Mouse (Mus musculus): ENCODE measurements around the gene BC049730. TPM values are rescaled to one million over a fixed set of nuclear protein-coding genes. Genes with fewer than 3 reads are reported as not detected.
"Not testable (repeated sequence)": the region's sequence is repeated elsewhere in the genome, so short reads cannot be mapped to it uniquely, and the experiment has no call there.

Gene BC049730
- polyA plus RNA-seq, 1 experiment from 2014 or later: not detected

- not testable (repeated sequence) for H3K9me3 ChIP-seq; H3K4me3 ChIP-seq; H3K27ac ChIP-seq (replicated peaks); ATAC-seq (ENCODE audit: extremely low read depth, insufficient number of reproducible peaks, low FRiP score, low TSS enrichment); H3K4me2 ChIP-seq; H3K9ac ChIP-seq; H3K4me1 ChIP-seq; H3K27me3 ChIP-seq (replicated peaks); H3K36me3 ChIP-seq
- WGBS: 89% methylated on average over 4 of the region's 4 CpGs
Measured at GRCm38 (mm10) chr7:24697891-24698290, 11.2 kb upstream of the BC049730 start.

DNA sequence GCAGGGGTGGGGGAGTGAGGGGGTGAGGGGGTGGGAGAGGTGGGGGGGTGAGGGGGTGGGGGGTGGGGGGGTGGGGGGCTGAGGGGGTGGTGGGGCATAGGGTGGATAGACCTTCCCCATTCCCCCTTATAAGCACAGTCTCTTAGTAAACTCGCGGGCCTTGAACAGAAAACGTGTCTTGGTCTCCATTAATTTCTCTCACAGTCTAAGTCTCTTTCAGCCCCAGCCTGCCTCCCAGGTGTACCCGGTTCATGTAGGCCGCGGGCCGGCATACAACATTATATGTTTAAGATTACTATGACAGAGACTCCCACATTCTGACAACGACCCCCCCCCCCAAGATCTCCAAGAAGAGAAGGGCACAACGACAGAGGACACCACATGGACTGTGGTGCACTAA is 6.2 kb upstream of the BC049730 start:
- not testable (repeated sequence) for H3K9ac ChIP-seq; H3K4me3 ChIP-seq; ATAC-seq (ENCODE audit: extremely low read depth, insufficient number of reproducible peaks, low FRiP score, low TSS enrichment); H3K27ac ChIP-seq (replicated peaks); H3K4me2 ChIP-seq; H3K9me3 ChIP-seq; H3K36me3 ChIP-seq; H3K4me1 ChIP-seq
- 0 out of 2 replicates have a peak, but pooled peaks cover 11% of the 10 kb centered on the region for H3K27me3 ChIP-seq (replicated peaks)
- WGBS: 73% methylated on average over 9 of the region's 9 CpGs

GRCm38 (mm10) chr7:24715039-24715438 is 6.0 kb downstream of the BC049730 start:
- Histone ChIP-seq H3K27ac (replicated peaks) (no peak overlapping the region), H3K27me3 (replicated peaks) (no peaks in the 10 kb centered on the region), H3K4me1 (no peaks in the 10 kb centered on the region), H3K4me2 (no peak overlapping the region), H3K36me3 (no peaks in the 10 kb centered on the region), H3K9ac (no peak overlapping the region), H3K9me3 (no peaks in the 10 kb centered on the region), H3K4me3 (no peak overlapping the region)
- WGBS: 55% methylated on average over 6 of the region's 6 CpGs
- ATAC-seq (ENCODE audit: extremely low read depth, insufficient number of reproducible peaks, low FRiP score, low TSS enrichment): no peak

DNA sequence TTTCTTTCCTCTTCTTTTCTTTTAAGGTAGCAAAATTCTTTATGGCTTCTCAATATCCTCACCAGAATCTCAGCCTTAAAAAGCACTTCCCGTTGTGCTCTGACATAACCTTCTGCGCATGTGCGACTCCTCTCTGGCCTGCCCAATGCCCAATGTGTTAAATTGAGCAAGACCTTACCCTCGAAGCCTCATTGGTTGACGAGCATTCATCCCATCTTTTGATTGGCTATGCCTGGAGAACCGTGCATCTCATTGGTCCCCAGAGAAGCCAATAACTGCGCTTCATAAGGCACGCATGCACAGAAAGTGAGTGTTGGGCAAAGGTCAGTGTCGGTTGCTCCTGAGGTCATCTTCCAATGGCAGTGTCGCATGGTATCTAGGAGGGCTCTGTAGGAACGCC is 17.8 kb downstream of the BC049730 start, which contains the start of gene Gm4763:
Gm4763 (minus strand) TSS at position 101 of the 400 bp plus-strand sequence.
- not testable (repeated sequence) for H3K4me2 ChIP-seq; ATAC-seq (ENCODE audit: extremely low read depth, insufficient number of reproducible peaks, low FRiP score, low TSS enrichment); H3K4me3 ChIP-seq; H3K9me3 ChIP-seq; H3K4me1 ChIP-seq; H3K36me3 ChIP-seq; H3K27ac ChIP-seq (replicated peaks); H3K27me3 ChIP-seq (replicated peaks); H3K9ac ChIP-seq
- 82% methylated on average over 11 of the region's 11 CpGs for WGBS

DNA sequence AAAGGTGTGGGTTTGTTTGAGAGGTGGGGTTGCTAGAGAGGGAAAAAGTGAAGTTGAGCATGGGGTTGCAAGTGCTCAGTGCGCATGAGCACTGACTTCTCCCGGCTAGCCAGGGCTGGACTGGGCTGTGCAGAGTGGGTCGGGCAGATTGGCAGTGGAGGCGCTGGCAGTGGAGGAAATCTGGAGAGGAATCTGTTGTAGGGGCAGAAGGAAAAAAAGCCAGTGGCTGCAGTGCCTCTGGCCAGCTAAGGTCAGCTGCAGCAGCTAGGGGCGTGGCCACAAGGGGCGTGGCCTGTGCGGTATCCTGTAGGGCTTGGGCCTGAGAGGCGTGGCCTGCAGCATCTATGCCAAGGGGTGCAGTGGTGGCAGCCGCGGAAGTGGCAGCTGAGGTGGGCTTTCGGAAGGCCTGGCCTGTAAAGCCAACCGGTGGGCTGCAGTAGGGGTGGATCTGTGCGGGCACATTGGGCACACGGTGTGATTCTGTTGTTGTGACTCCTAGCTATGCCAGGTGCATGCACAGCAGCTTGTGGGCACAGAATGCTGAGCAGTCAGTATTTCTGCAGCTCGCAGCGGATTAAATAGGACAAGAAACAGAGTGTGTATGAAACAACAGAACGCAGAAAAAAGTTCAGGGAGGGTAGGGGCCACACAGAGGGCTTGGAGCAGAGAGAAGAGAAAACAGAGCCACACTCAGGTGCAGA is 27.1 kb downstream of the BC049730 start:
- no peak overlapping the region for H3K4me2 ChIP-seq
- ATAC-seq (ENCODE audit: extremely low read depth, insufficient number of reproducible peaks, low FRiP score, low TSS enrichment): no peak
- no peak overlapping the region for H3K4me3 ChIP-seq
- peaks cover 2% of the 10 kb centered on the region for H3K9me3 ChIP-seq
- 15% methylated on average over 17 of the region's 17 CpGs for WGBS
- H3K27me3 ChIP-seq (replicated peaks): peaks cover 17% of the 10 kb centered on the region
- H3K36me3 ChIP-seq: no peaks in the 10 kb centered on the region
- H3K27ac ChIP-seq (replicated peaks): no peak overlapping the region
- no peak overlapping the region for H3K9ac ChIP-seq
- H3K4me1 ChIP-seq: no peaks in the 10 kb centered on the region

GRCm38 (mm10) chr7:24750695-24751094 is 41.7 kb downstream of the BC049730 start:
- no peak for ATAC-seq (ENCODE audit: extremely low read depth, insufficient number of reproducible peaks, low FRiP score, low TSS enrichment)
- H3K27me3 ChIP-seq (replicated peaks): peaks cover 10% of the 10 kb centered on the region; the same call in 1 of the 2 replicates
- H3K9ac ChIP-seq: no peak overlapping the region
- no peak overlapping the region for H3K27ac ChIP-seq (replicated peaks)
- H3K9me3 ChIP-seq: no peaks in the 10 kb centered on the region
- H3K4me1 ChIP-seq: 0 out of 2 replicates have a peak, but pooled peaks cover 4% of the 10 kb centered on the region
- no peak overlapping the region for H3K4me2 ChIP-seq
- WGBS: 21% methylated on average over 4 of the region's 4 CpGs
- no peaks in the 10 kb centered on the region for H3K36me3 ChIP-seq
- H3K4me3 ChIP-seq: no peak overlapping the region

DNA sequence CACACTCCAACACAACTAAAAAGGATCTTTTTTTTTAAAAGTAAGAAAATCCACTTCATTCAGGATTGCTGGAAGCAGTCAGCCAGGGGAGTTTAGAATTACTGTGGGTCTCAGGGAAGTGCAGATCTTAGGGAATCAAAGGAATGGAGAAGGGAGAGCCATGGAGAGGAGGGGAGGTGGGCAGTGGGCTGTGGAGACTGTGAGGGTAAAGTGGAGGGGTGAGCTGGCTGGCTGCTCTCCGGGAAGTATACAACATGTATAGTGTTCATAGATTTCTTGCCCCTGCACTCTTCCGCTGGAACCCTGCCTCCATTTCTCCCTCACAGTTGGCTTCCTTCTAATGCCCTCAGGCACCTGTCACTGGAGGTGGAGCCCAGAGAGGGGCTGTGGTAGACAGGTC is 42.6 kb downstream of the BC049730 start:
- Histone ChIP-seq H3K4me2 (no peak overlapping the region), H3K9me3 (no peaks in the 10 kb centered on the region), H3K4me3 (no peak overlapping the region), H3K27ac (replicated peaks) (no peak overlapping the region), H3K27me3 (replicated peaks) (peaks cover 10% of the 10 kb centered on the region; the same call in 1 of the 2 replicates), H3K36me3 (no peaks in the 10 kb centered on the region), H3K9ac (no peak overlapping the region), H3K4me1 (0 out of 2 replicates have a peak, but pooled peaks cover 4% of the 10 kb centered on the region)
- ATAC-seq (ENCODE audit: extremely low read depth, insufficient number of reproducible peaks, low FRiP score, low TSS enrichment): no peak
- WGBS: 72% methylated on average over 2 of the region's 2 CpGs

DNA sequence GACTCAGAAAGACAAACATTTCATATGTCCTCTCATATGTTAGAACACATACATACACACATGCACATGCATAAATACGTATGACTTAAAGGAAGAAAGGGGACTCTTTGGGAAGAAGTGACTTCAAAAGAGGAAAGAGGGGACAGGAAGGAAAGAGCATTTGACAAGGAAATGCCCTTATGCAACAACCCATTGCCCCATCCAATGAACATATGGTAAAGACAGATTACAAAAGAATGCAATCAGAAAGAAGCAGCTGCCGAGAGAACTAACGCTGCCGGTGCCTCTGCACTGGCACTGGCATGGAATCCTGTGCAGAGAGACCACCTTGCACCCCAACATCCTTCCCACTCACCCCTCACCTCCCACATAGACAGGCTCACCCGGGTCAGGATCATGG is 44.4 kb downstream of the BC049730 start:
- Histone ChIP-seq H3K36me3 (no peaks in the 10 kb centered on the region), H3K27ac (replicated peaks) (no peak overlapping the region), H3K9ac (no peak overlapping the region), H3K27me3 (replicated peaks) (peaks cover 10% of the 10 kb centered on the region; the same call in 1 of the 2 replicates), H3K4me1 (0 out of 2 replicates have a peak, but pooled peaks cover 4% of the 10 kb centered on the region), H3K4me3 (no peak overlapping the region), H3K9me3 (no peaks in the 10 kb centered on the region), H3K4me2 (no peak overlapping the region)
- no peak for ATAC-seq (ENCODE audit: extremely low read depth, insufficient number of reproducible peaks, low FRiP score, low TSS enrichment)
- WGBS: 62% methylated on average over 5 of the region's 5 CpGs

DNA sequence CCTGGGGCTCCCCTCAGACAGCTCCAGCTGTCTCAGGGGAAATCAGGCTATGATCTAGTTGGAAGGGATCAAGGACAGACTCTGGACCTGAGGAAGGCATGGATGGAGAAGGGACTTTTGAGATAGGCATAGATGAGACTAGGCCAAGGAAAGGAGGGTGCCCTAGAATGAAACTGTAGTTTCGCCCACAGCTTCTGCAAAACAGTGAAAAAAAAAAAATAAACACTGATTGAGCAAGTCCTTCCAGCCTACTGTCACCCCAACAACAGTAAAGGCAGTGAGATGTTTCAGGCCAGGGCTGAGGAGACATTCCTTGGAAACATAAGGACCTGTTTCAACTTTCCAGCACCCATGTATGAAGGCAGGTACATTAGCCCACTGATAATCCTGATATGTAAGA is 49.5 kb downstream of the BC049730 start:
- Histone ChIP-seq H3K4me1 (no peaks in the 10 kb centered on the region), H3K27me3 (replicated peaks) (peaks cover 14% of the 10 kb centered on the region; the same call in 1 of the 2 replicates), H3K9me3 (no peaks in the 10 kb centered on the region), H3K36me3 (no peaks in the 10 kb centered on the region), H3K4me2 (no peak overlapping the region), H3K27ac (replicated peaks) (no peak overlapping the region), H3K4me3 (no peak overlapping the region), H3K9ac (no peak overlapping the region)
- ATAC-seq (ENCODE audit: extremely low read depth, insufficient number of reproducible peaks, low FRiP score, low TSS enrichment): no peak
- 54% methylated on average over 1 of the region's 1 CpGs for WGBS

- no peak within 1 kb of the TSS for H3K27ac ChIP-seq (replicated peaks)
- H3K4me3 ChIP-seq: no peak within 1 kb of the TSS
- no peaks in the 10 kb centered on the region for H3K36me3 ChIP-seq
- ATAC-seq (ENCODE audit: extremely low read depth, insufficient number of reproducible peaks, low FRiP score, low TSS enrichment): no peak
- no peak within 1 kb of the TSS for H3K4me2 ChIP-seq
- 59% methylated on average over 6 of the region's 6 CpGs for WGBS
- no peaks in the 10 kb centered on the region for H3K9me3 ChIP-seq
- no peak within 1 kb of the TSS for H3K9ac ChIP-seq
- 0 out of 2 replicates have a peak, but pooled peaks cover 10% of the 10 kb centered on the region for H3K27me3 ChIP-seq (replicated peaks)
- no peaks in the 10 kb centered on the region for H3K4me1 ChIP-seq
Measured at GRCm38 (mm10) chr7:24760211-24760610, 51.2 kb downstream of the BC049730 start, which contains the start of gene Cd177. Gene Cd177, minus strand, starts transcription at chr7:24760311.

DNA sequence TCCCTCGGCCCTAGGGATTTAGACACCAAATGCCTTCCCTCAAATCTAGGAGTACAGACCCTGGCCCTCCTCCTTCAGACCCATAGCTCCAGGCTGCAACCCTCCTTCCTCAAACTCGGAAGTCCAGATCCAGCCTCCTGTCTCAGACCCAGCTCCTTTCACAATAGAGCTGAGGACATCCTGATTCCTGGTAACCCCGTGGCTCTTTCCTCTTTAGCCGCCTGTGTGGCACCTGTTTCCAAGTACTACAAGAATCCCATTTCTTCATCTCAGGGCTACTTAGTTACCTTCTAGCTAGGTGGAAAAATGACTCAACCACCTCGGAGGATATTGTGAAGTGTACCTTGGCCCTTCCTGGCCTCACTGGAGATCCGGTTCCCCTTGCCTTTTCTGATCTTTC is 52.1 kb downstream of the BC049730 start:
- H3K27ac ChIP-seq (replicated peaks): no peak overlapping the region
- 0 out of 2 replicates have a peak, but pooled peaks cover 10% of the 10 kb centered on the region for H3K27me3 ChIP-seq (replicated peaks)
- H3K9me3 ChIP-seq: no peaks in the 10 kb centered on the region
- no peaks in the 10 kb centered on the region for H3K36me3 ChIP-seq
- H3K4me3 ChIP-seq: no peak overlapping the region
- H3K4me1 ChIP-seq: no peaks in the 10 kb centered on the region
- no peak overlapping the region for H3K4me2 ChIP-seq
- no peak overlapping the region for H3K9ac ChIP-seq
- 67% methylated on average over 6 of the region's 6 CpGs for WGBS
- ATAC-seq (ENCODE audit: extremely low read depth, insufficient number of reproducible peaks, low FRiP score, low TSS enrichment): no peak

DNA sequence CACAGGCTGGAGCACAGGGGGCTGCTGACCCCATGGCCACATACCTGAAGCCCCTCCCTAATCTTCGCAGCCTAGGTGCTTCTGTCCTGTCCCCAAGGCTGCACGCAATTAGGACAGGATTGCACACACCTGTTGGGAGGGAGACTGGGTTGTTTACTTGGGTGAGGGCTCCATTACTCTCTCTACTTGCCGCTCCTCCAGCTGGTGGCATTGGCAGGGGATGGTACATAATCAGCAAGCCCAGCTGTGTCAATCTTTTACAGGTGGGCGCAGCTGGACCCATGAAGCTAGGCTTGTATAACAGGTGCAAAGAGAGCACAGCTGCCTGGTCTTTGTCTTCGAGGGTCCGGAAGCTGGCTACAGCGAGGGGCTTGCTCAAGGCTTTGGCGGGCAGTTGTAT is 53.5 kb downstream of the BC049730 start:
- no peak for ATAC-seq (ENCODE audit: extremely low read depth, insufficient number of reproducible peaks, low FRiP score, low TSS enrichment)
- H3K4me3 ChIP-seq: no peak overlapping the region
- H3K36me3 ChIP-seq: no peaks in the 10 kb centered on the region
- no peak overlapping the region for H3K27ac ChIP-seq (replicated peaks)
- no peak overlapping the region for H3K4me2 ChIP-seq
- no peak overlapping the region for H3K9ac ChIP-seq
- 77% methylated on average over 8 of the region's 8 CpGs for WGBS
- 0 out of 2 replicates have a peak, but pooled peaks cover 10% of the 10 kb centered on the region for H3K27me3 ChIP-seq (replicated peaks)
- no peaks in the 10 kb centered on the region for H3K4me1 ChIP-seq
- H3K9me3 ChIP-seq: no peaks in the 10 kb centered on the region
